Mouse (Mus musculus) embryo, embryonic 10.5 days (tissue): ENCODE measurements around the gene Ptbp2.

ENCODE experiments used
- DNase-seq: peaks from one replicate; pipeline ENCODE4 v3.0.0-alpha.2; 2015; ENCODE audit warnings: low spot score

The Ptbp2 gene

DNA sequence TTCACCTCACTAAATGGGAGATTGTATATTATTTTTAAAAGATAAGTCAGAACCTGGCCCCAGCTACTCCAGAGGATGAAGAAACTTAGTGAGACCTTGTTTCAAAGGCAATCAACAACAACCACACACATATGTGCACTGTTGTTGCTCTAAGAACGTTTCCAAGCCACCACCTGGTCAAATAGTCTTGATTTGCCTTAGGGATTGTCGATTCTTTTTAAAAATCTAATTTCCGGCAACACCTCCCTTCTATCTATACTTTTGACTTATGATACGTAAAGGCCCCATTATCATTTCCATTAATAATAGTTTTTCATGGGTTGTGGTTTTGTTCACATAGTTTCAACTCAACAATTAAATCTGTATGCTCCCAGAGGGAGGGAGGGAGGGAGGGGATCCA is at the start of gene Ptbp2:
Gene Ptbp2, minus strand, starts transcription at position 101 of the 400 bp plus-strand sequence.
- no peak for DNase-seq

DNA sequence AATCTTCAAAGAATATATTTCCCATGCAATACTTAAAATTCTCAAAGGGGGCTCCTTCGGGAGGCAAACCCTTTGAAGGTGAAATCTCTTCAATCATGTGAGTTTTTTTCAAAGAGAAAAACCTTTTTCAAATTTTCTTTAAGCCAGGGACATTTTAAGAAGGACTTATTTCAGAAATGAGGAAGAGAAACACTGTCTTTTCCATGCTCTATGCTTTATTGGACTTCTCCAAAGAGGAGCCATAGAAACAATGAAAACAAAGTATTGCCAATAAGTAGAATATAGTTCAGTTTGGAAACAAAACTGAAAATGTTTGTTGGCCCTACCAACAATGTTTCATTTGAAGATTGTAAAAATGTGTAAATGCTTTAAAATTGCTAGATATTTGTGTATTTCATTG is 30.4 kb upstream of the Ptbp2 start:
- DNase-seq: no peak

GRCm38 (mm10) chr3:119806123-119806522 is 21.9 kb upstream of the Ptbp2 start:
- no peak for DNase-seq

DNA sequence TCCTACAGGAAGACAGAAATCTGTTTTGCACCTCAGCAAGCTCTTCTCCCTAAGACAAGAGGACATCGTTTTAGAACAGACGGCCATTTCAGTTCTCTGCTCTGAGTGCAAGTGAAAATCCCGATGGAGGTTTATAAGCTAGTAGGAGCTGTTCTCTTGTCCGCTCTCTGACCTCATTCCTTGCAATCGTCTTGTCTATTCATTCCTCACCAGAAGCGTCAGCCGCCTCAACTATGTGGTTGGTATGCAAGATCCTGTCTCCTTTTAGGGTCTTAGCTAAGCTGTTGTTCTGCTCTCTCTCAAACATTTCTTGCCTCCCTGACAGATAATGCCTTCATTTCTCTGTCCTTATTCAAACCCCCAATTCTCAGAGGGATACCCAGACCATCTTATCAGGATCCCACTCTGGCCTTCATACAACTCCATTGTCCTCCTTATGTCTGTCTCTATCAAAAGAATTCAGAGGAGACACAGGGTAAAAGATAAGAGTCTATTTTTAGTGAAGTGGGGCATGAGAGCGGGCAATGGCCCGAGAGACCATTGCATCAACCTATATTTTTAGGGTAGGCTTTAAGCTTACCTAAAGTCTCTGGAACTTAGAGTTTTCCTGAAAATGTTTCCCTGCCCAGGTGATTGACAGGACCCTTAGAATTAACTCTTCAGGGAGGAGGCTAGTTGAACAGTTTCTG is 10.6 kb upstream of the Ptbp2 start:
- DNase-seq: no peak

- peak; percentile 88 for DNase-seq
Measured at GRCm38 (mm10) chr3:119782946-119783701, 1.1 kb downstream of the Ptbp2 start.

GRCm38 (mm10) chr3:119782022-119782945 is 2.0 kb downstream of the Ptbp2 start:
- DNase-seq: peak; percentile 74

DNA sequence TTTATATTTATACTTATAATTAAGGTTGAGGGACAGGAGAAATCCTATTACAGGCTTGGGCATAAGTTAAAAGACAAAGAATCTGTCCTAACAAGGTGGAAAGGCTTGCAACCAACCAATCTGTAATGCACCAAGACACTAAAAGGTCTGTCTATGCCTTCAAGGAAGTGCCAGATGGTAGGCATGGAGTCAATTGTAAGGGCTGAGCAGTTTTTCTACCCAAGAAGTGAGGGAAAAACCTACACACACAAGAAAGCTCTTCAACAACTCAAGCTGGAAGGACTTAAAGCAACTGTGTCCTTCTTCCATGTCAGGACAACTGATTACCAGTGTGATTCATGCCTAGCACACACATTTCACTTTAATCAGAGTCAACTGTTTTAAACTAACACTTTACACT is 3.4 kb downstream of the Ptbp2 start:
- peak; percentile 28 for DNase-seq

DNA sequence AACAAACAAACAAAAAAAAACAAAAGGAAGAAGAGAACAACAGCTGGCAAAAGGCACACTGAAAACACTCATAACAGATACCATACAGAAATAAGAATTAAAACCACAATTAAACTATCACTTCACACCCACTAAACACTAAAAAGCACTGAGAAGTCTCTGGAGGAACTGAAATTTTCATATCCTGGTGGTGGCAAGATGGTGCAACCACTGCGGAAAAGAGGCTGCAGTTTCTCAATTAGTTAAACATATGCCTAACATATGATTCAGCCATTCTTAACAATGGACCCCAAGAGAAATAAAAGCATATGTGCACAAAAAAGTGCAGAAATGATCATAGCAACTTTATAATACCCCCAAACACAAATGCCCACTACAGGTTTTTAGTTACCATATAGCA is 5.0 kb downstream of the Ptbp2 start:
- DNase-seq: no peak

- DNase-seq: no peak
Measured at GRCm38 (mm10) chr3:119778431-119778830, 5.8 kb downstream of the Ptbp2 start.

- DNase-seq: no peak
Measured at GRCm38 (mm10) chr3:119776129-119776528, 8.1 kb downstream of the Ptbp2 start.

- DNase-seq: no peak
Measured at GRCm38 (mm10) chr3:119772789-119773188, 11.5 kb downstream of the Ptbp2 start.

GRCm38 (mm10) chr3:119763772-119764171 is 20.5 kb downstream of the Ptbp2 start:
- DNase-seq: no peak

GRCm38 (mm10) chr3:119761732-119762131 is 22.5 kb downstream of the Ptbp2 start:
- DNase-seq: no peak

DNA sequence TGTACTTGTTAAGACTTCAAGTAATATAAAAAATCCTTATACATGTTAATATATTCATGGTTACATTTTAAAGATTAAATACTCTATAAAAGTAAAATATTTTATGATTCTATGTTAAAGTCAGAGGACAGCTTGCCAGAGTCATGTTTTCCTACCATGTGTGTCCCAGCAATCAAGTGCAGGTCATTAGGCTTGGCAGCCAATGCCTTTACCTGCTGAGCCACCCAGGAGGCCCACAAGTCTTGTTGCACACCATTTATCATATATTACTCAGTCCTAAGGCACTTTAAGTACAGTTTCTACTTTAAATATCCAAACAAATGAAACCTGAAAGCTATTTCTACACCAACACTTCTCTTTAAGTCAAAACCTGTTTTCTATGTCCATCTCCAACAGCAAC is 30.5 kb downstream of the Ptbp2 start:
- no peak for DNase-seq

DNA sequence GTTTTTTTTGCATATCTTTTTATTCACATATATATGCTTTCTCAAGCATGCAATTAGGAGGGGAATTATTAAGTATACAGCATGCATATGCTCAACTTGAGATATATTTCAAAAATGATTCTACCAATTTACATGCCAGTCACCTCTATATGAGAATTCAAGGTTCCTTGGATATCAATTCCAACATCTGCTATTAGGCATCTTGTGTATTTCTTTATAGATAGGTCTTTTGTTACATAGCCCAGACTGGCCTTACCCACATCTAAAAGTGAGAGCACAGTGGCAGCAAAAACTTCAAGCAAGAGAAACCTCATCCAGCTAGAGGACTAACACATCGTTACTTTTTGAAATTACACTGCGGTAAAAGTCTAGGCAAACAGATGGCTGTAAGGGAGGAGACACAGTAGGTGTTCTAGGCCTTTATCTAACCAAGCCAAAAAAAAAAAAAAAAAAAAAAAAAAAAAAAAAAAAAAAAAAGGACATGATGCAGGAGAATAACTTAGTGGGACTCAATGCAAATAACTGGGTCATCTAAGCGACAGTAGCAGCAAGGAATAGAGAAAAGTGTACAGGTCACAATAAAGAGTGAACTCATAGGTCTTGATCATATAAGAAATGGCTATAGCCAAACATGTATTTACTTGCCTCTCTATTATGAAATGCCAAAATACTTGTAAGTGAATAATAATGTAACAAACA is 34.6 kb downstream of the Ptbp2 start:
- DNase-seq: no peak

- no peak for DNase-seq
Measured at GRCm38 (mm10) chr3:119749140-119749539, 35.1 kb downstream of the Ptbp2 start.

DNA sequence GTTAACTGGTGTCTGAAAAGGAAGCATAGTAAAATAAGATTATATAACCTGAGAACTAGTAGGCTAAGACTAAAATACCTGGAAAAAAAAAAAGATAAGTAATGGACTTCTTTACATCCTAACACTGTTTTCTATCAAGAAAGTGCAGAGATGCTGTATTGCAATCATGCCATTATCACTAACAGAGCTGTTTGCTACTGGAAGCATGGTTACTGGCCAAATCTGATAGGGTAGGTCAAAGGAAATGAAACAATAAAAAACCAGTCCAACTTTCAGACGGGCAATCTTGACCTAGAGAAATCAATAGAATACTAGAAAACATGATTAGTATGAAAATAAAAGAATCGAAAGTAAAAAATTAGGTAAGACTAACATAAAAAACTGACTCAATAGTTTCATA is 37.6 kb downstream of the Ptbp2 start:
- no peak for DNase-seq

DNA sequence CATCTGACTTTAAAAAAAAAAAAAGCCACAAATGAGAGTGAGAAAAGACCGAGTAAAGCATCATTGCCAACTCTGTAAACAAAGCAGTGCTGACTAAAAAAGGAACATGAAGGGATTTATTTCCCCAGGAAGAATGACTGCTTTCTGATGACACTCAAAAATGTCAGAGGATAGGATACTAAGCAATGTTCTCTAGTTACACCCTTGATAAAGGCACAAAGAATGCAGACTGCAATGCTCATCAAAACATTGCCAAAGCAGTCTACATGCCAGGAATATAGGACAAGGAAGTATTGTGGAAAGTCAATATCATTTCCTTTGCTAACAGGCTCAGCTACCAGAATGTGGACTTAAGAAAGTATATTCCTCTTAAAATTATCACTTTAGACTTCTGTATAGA is 38.5 kb downstream of the Ptbp2 start:
- no peak for DNase-seq

GRCm38 (mm10) chr3:119729863-119730262 is 54.4 kb downstream of the Ptbp2 start:
- DNase-seq: no peak

GRCm38 (mm10) chr3:119712066-119712465 is 72.2 kb downstream of the Ptbp2 start:
- no peak for DNase-seq

GRCm38 (mm10) chr3:119711503-119711902 is 72.8 kb downstream of the Ptbp2 start:
- no peak for DNase-seq

DNA sequence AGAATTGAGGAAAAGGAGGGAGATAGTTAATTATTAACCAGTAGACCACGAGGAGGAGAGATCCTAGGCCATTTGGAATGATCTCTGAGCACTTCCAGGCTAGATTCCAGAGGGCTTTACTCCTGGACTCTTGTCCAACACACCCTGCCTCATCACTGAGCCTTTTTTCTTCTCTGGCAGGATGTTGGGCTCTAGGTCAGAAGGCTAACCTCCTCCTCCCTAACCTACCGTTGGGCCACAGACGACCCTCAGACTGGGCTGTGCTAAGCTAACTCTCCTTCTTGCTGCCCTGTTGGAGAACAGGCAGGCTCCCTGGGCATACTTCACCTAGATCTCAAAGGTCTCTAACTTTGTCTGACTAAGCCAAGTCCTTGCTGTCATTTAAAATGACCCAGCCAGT is 82.8 kb downstream of the Ptbp2 start:
- no peak for DNase-seq
